Mouse (Mus musculus): ENCODE data around the gene Kcnn4. TPM values are rescaled to one million over a fixed set of nuclear protein-coding genes. Genes with fewer than 3 reads are reported as not detected.

Gene Kcnn4
- polyA plus RNA-seq, 1 experiment from 2014 or later = 2.0 TPM

DNA sequence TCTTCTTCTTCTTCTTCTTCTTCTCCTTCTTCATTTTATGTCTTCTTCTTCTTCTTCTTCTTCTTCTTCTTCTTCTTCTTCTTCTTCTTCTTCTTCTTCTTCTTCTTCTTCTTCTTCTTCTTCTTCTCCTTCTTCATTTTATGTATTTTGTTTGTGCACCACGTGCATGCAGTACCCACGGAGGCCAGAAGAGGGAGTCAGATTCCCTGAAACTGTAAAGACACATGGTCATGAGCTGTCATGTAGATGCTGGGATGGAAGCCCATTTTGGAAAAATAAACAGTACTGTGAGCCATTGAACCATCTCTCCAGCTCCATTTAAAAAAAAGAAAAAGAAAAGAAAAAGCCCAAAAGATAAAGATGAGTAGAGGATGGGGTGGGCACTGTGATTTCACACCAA, 31.8 kb upstream of the Kcnn4 start:
- ATAC-seq (ENCODE audit: low read depth) = no peak
- Histone ChIP-seq H3K4me1 (ENCODE audit: control insufficient read depth, insufficient read depth, low read length) (no peaks in the 10 kb centered on the region), H3K9me3 (ENCODE audit: control insufficient read depth, low read length) (no peaks in the 10 kb centered on the region), H3K9ac (replicated peaks; ENCODE audit: low read depth, low read length) (no peak overlapping the region), H3K4me3 (ENCODE audit: low read depth, low read length) (no peak overlapping the region), H3K27ac (ENCODE audit: low read depth, low read length) (no peak overlapping the region), H3K36me3 (ENCODE audit: control insufficient read depth, insufficient read depth, low read length) (no peaks in the 10 kb centered on the region), H3K4me2 (ENCODE audit: low read depth, low read length) (no peak overlapping the region), H3K27me3 (ENCODE audit: control insufficient read depth, insufficient read depth, low read length) (no peaks in the 10 kb centered on the region)
- WGBS = 56% methylated on average over 2 of the region's 2 CpGs

DNA sequence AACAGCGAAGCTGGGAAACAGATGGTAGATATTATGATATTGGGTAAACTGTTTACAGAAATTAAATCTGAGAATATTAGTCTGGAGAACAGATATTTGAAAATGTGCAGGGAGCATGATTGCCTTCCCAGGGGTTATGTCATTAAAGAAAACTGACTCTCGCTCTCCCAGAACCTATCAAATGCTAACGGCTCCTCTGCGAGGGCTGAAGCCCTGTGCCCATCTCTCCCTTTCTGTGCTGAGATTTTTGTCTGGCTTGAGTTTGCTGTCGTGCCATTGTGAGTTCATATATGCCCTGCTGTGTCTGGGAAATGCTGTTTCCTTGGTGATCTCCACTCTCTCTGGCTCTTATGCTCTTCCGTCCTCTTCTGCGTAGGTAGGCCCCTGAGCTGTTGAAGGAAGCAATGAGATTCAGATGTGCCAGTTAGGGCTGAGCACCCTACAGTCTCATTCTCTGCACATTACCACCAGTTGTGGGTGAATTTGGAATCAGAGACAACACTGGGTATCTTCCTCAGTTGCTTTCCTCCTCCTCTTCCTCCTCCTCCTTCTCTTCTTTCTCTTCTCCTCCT, 26.3 kb upstream of the Kcnn4 start:
- Histone ChIP-seq H3K36me3 (ENCODE audit: control insufficient read depth, insufficient read depth, low read length) (no peaks in the 10 kb centered on the region), H3K9ac (replicated peaks; ENCODE audit: low read depth, low read length) (no peak overlapping the region), H3K4me1 (ENCODE audit: control insufficient read depth, insufficient read depth, low read length) (no peaks in the 10 kb centered on the region), H3K9me3 (ENCODE audit: control insufficient read depth, low read length) (no peaks in the 10 kb centered on the region), H3K27ac (ENCODE audit: low read depth, low read length) (no peak overlapping the region), H3K27me3 (ENCODE audit: control insufficient read depth, insufficient read depth, low read length) (no peaks in the 10 kb centered on the region), H3K4me2 (ENCODE audit: low read depth, low read length) (no peak overlapping the region), H3K4me3 (ENCODE audit: low read depth, low read length) (no peak overlapping the region)
- WGBS = 53% methylated on average over 7 of the region's 7 CpGs
- ATAC-seq (ENCODE audit: low read depth) = no peak

DNA sequence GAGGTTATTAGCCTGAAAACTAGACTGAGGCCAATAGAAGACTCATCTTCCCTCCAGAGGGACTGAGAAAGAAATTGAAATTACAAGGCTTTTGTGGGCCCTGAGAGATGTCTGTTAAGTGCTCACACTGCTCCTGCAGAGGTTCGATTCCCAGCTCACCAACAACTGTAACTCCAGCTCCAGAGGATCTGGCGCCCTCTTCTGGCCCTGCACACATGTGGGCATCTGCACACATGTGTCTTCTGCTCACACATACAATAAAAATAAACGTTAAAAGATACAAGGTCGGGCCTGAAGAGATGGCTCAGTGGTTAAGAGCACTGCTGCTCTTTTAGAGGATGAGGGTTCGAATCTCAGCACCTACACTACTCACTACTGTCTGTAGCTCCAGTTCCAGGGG, 23.6 kb upstream of the Kcnn4 start:
- ATAC-seq (ENCODE audit: low read depth) = no peak
- Histone ChIP-seq H3K27me3 (ENCODE audit: control insufficient read depth, insufficient read depth, low read length) (no peaks in the 10 kb centered on the region), H3K9ac (replicated peaks; ENCODE audit: low read depth, low read length) (no peak overlapping the region), H3K9me3 (ENCODE audit: control insufficient read depth, low read length) (no peaks in the 10 kb centered on the region), H3K36me3 (ENCODE audit: control insufficient read depth, insufficient read depth, low read length) (no peaks in the 10 kb centered on the region), H3K4me1 (ENCODE audit: control insufficient read depth, insufficient read depth, low read length) (no peaks in the 10 kb centered on the region), H3K4me3 (ENCODE audit: low read depth, low read length) (no peak overlapping the region), H3K27ac (ENCODE audit: low read depth, low read length) (no peak overlapping the region), H3K4me2 (ENCODE audit: low read depth, low read length) (no peak overlapping the region)
- 72% methylated on average over 5 of the region's 5 CpGs for WGBS

DNA sequence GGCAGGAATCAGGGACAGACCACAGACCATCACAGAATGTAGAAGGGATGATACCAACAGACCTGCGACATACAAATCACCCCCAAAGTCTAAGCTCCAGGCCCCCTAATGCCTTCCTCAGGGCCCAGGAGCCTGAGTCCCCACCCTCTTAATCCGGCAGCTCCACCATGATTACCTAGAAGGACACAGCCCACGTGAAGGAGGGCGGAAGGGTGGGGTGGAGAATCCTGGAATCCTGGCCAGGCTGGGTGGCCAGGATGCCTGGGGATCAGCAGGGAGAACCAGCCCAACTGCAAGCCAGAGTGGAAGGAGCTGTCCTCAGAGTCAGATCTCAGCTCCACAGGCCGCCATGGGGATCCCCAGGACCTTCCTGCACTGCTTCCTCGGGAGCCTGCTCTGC, 21.2 kb upstream of the Kcnn4 start, which contains the start of gene Lypd5:
Gene Lypd5 (plus strand): TSS at position 301 of the 400 bp plus-strand sequence.
- no peaks in the 10 kb centered on the region for H3K9me3 ChIP-seq (ENCODE audit: control insufficient read depth, low read length)
- no peak within 1 kb of the TSS for H3K4me3 ChIP-seq (ENCODE audit: low read depth, low read length)
- 0 out of 2 replicates have a peak within 1 kb of the TSS, but pooled peaks have one; percentile 11 for H3K9ac ChIP-seq (replicated peaks; ENCODE audit: low read depth, low read length)
- H3K36me3 ChIP-seq (ENCODE audit: control insufficient read depth, insufficient read depth, low read length) = no peaks in the 10 kb centered on the region
- H3K4me2 ChIP-seq (ENCODE audit: low read depth, low read length) = no peak within 1 kb of the TSS
- WGBS = 49% methylated on average over 6 of the region's 6 CpGs
- H3K27ac ChIP-seq (ENCODE audit: low read depth, low read length) = no peak within 1 kb of the TSS
- no peak for ATAC-seq (ENCODE audit: low read depth)
- no peaks in the 10 kb centered on the region for H3K4me1 ChIP-seq (ENCODE audit: control insufficient read depth, insufficient read depth, low read length)
- no peaks in the 10 kb centered on the region for H3K27me3 ChIP-seq (ENCODE audit: control insufficient read depth, insufficient read depth, low read length)

DNA sequence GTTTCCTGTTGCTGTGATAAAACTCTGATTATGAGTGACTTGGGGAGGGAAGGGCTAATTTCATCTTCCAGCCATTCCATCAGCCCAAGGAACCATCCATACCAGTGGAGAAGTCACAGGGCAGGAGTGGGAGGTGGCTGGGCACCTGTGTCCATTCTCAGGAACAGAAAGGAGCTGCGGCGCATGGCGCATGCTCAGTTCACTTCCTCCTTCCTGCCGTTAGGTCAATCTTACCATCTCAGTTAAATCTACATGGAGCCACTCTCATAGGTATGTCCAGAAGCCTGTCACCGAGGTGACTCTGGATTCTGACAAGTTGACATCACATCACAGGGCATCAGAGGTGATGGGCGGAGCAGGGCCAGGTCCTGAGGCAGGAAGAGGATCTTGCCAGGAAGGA, 14.4 kb upstream of the Kcnn4 start:
- no peaks in the 10 kb centered on the region for H3K4me1 ChIP-seq (ENCODE audit: control insufficient read depth, insufficient read depth, low read length)
- H3K4me3 ChIP-seq (ENCODE audit: low read depth, low read length) = no peak overlapping the region
- 86% methylated on average over 6 of the region's 6 CpGs for WGBS
- no peak overlapping the region for H3K4me2 ChIP-seq (ENCODE audit: low read depth, low read length)
- no peaks in the 10 kb centered on the region for H3K36me3 ChIP-seq (ENCODE audit: control insufficient read depth, insufficient read depth, low read length)
- no peaks in the 10 kb centered on the region for H3K27me3 ChIP-seq (ENCODE audit: control insufficient read depth, insufficient read depth, low read length)
- no peak overlapping the region for H3K27ac ChIP-seq (ENCODE audit: low read depth, low read length)
- no peak for ATAC-seq (ENCODE audit: low read depth)
- no peaks in the 10 kb centered on the region for H3K9me3 ChIP-seq (ENCODE audit: control insufficient read depth, low read length)
- H3K9ac ChIP-seq (replicated peaks; ENCODE audit: low read depth, low read length) = no peak overlapping the region

DNA sequence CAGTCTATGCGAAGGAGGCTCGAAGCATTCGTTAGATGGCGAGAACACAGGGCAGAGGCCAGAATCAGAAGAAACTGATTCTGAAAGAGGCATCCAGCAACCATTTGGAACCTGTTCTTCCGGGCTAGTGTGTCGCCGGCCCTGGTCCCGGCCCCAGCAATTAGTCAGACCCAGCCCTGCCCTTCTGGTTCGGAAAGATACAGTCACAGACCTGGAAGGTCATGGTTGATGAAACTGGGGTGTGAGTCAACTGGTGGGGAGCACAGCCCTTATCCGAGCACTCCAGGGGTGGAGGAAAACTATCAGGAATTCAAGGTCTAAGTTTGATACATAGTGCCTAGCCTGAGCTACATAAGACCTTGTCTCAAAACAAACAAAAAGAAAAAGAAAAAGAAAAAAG, 14.0 kb upstream of the Kcnn4 start:
- Histone ChIP-seq H3K27ac (ENCODE audit: low read depth, low read length) (no peak overlapping the region), H3K27me3 (ENCODE audit: control insufficient read depth, insufficient read depth, low read length) (no peaks in the 10 kb centered on the region), H3K9ac (replicated peaks; ENCODE audit: low read depth, low read length) (no peak overlapping the region), H3K4me2 (ENCODE audit: low read depth, low read length) (no peak overlapping the region), H3K4me3 (ENCODE audit: low read depth, low read length) (no peak overlapping the region), H3K9me3 (ENCODE audit: control insufficient read depth, low read length) (no peaks in the 10 kb centered on the region), H3K4me1 (ENCODE audit: control insufficient read depth, insufficient read depth, low read length) (no peaks in the 10 kb centered on the region), H3K36me3 (ENCODE audit: control insufficient read depth, insufficient read depth, low read length) (no peaks in the 10 kb centered on the region)
- ATAC-seq (ENCODE audit: low read depth) = no peak
- WGBS = 87% methylated on average over 10 of the region's 10 CpGs

DNA sequence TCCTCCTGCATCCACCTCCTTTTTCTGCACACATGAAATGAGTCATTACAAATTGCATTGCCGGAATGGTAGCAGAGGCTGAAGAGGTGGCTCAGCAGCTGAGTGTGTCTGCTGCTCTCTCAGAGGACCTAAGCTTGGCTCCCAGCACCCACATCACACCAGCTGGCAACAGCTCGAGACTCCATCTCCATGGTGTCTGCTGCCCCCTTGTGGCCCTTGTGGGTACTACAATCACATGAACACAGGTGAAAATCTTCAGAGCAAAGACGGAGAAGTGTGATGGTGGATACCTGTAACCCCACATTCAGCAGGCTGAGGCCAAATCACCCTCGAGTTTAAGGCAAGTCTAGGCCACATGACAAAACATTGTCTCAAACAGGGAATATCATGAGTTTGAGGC, 12.2 kb upstream of the Kcnn4 start:
- no peak overlapping the region for H3K27ac ChIP-seq (ENCODE audit: low read depth, low read length)
- H3K4me3 ChIP-seq (ENCODE audit: low read depth, low read length) = no peak overlapping the region
- no peaks in the 10 kb centered on the region for H3K27me3 ChIP-seq (ENCODE audit: control insufficient read depth, insufficient read depth, low read length)
- no peaks in the 10 kb centered on the region for H3K4me1 ChIP-seq (ENCODE audit: control insufficient read depth, insufficient read depth, low read length)
- no peak for ATAC-seq (ENCODE audit: low read depth)
- no peak overlapping the region for H3K4me2 ChIP-seq (ENCODE audit: low read depth, low read length)
- H3K36me3 ChIP-seq (ENCODE audit: control insufficient read depth, insufficient read depth, low read length) = no peaks in the 10 kb centered on the region
- H3K9me3 ChIP-seq (ENCODE audit: control insufficient read depth, low read length) = no peaks in the 10 kb centered on the region
- 54% methylated on average over 4 of the region's 4 CpGs for WGBS
- H3K9ac ChIP-seq (replicated peaks; ENCODE audit: low read depth, low read length) = no peak overlapping the region

DNA sequence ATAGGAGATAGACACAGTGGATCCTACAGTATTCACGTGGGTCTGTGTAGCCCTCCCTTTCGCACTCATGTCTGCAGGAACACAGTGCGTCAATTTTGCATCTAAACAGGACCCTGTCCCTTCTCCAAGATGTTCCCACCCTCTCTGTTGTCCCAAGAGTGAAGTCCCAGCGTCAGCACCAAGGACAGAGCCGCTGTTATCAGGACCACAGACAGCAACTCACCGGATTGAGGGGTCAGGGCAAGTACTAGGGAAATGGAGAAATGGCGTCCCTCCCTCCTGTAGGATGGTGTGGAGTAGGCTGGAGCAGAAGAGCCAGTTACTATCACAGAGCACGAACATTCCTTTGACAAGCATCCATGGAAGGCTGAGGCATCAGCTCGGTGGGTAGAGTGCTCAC, 10.8 kb upstream of the Kcnn4 start:
- Histone ChIP-seq H3K4me3 (ENCODE audit: low read depth, low read length) (no peak overlapping the region), H3K36me3 (ENCODE audit: control insufficient read depth, insufficient read depth, low read length) (no peaks in the 10 kb centered on the region), H3K9me3 (ENCODE audit: control insufficient read depth, low read length) (no peaks in the 10 kb centered on the region), H3K9ac (replicated peaks; ENCODE audit: low read depth, low read length) (no peak overlapping the region), H3K4me1 (ENCODE audit: control insufficient read depth, insufficient read depth, low read length) (no peaks in the 10 kb centered on the region), H3K27me3 (ENCODE audit: control insufficient read depth, insufficient read depth, low read length) (no peaks in the 10 kb centered on the region), H3K4me2 (ENCODE audit: low read depth, low read length) (no peak overlapping the region), H3K27ac (ENCODE audit: low read depth, low read length) (no peak overlapping the region)
- no peak for ATAC-seq (ENCODE audit: low read depth)
- WGBS = 22% methylated on average over 9 of the region's 9 CpGs

DNA sequence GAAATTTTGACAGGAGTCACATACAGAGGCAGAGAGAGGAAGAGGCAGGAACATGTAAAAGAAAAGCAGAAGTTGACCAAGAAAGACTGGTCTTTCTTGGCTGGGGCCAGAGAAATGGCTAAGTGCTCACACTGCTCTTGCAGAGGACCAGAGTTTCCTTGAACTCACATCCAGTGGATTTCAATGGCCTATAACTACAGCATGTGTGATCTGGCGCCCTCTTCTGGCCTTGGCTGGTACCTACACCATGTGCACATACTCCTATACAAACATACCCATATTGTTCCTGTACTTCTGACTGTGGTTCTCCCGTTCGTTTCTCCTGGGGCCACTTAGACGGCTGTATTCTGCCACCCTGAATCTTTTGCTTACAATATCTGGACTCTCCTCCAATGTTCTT, 9.1 kb upstream of the Kcnn4 start:
- H3K4me3 ChIP-seq (ENCODE audit: low read depth, low read length) = no peak overlapping the region
- no peaks in the 10 kb centered on the region for H3K9me3 ChIP-seq (ENCODE audit: control insufficient read depth, low read length)
- H3K9ac ChIP-seq (replicated peaks; ENCODE audit: low read depth, low read length) = no peak overlapping the region
- no peak for ATAC-seq (ENCODE audit: low read depth)
- no peak overlapping the region for H3K27ac ChIP-seq (ENCODE audit: low read depth, low read length)
- no peaks in the 10 kb centered on the region for H3K27me3 ChIP-seq (ENCODE audit: control insufficient read depth, insufficient read depth, low read length)
- H3K4me2 ChIP-seq (ENCODE audit: low read depth, low read length) = no peak overlapping the region
- no peaks in the 10 kb centered on the region for H3K4me1 ChIP-seq (ENCODE audit: control insufficient read depth, insufficient read depth, low read length)
- no peaks in the 10 kb centered on the region for H3K36me3 ChIP-seq (ENCODE audit: control insufficient read depth, insufficient read depth, low read length)
- 71% methylated on average over 4 of the region's 4 CpGs for WGBS
